Mouse (Mus musculus) heart, adult 2 months (tissue): ENCODE results near the gene Gm20388.

Source experiments
- CTCF ChIP-seq: fragments of 200-600 bp; IDR thresholded peaks from 2 replicates; pipeline ENCODE4 v1.8.1; 2022; ENCODE audit warnings: antibody characterized with exemption, mild to moderate bottlenecking, moderate library complexity
- EP300 ChIP-seq: fragments of 200-500 bp; IDR thresholded peaks from 2 replicates; pipeline ENCODE4 v1.6.1; 2011; ENCODE audit warnings: low read depth, low read length, control low read depth; ENCODE audit not compliant: insufficient read depth
- POLR2A ChIP-seq: fragments of 200-500 bp; IDR thresholded peaks from 2 replicates; pipeline ENCODE4 v1.6.1; 2011; ENCODE audit warnings: mild to moderate bottlenecking, low read depth, low read length, control low read depth; ENCODE audit not compliant: insufficient read depth

- no peak for TF ChIP-seq CTCF
- TF ChIP-seq POLR2A: no peak
- no peak for TF ChIP-seq EP300
These were observed 2408.5 kb downstream of the Gm20388 start for GRCm38 (mm10) chr8:122319045-122319707.
